Mouse (Mus musculus): ENCODE measurements at regions not wholly inside any gene's neighbourhood (a gene's known extent, or its start where the extent isn't known, plus 50 kb on each side); places are given as distances from the start of the nearest gene placed in this dataset.

DNA sequence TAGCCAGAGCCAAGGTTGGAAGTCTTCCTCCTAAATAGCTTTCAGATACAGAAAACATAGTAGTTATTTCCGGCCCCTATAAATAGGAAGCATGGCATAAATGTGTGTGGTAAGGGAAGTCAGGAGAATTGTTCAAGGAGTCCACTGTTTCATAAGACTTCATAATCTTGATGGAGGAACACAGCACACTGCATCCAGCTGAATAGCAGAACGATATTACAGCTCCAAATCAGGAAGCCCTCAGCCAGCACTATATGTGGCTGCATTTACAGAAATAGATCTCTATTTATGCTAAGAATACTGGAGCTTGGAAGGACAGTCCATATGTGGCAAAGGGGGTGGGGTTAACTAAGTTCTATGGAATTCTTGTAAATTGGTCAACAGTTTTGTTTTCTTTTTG lies 371.1 kb downstream of the Elavl2 start:
- no peak for DNase-seq

DNA sequence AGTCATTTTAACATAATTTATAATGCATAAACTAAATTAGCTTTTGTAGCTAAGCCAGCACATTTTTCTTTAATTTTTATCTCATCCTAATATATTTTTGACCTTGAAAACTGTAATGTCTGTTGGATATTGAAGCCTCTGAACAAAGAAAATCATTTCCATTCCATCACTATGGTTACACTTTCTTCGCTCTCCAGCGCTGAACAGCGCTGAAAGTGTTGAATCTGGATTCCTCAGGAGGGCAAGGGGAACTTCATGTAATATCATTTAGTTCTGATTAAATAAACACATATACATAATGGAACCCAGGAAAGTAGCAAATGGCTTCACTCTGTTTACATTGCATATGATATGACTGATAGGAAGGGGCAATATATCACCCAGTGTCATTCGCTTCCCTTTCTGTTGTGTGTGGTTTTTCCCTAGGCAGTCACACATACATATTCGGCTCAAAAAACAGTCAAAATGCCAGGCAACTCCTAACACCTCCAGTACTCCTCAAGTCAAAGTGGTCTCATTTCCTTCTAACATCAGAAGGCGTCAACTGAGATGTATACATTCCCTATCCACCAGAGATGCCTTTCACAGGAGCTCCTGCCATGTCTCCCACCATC lies 372.5 kb downstream of the Elavl2 start:
- no peak for DNase-seq

DNA sequence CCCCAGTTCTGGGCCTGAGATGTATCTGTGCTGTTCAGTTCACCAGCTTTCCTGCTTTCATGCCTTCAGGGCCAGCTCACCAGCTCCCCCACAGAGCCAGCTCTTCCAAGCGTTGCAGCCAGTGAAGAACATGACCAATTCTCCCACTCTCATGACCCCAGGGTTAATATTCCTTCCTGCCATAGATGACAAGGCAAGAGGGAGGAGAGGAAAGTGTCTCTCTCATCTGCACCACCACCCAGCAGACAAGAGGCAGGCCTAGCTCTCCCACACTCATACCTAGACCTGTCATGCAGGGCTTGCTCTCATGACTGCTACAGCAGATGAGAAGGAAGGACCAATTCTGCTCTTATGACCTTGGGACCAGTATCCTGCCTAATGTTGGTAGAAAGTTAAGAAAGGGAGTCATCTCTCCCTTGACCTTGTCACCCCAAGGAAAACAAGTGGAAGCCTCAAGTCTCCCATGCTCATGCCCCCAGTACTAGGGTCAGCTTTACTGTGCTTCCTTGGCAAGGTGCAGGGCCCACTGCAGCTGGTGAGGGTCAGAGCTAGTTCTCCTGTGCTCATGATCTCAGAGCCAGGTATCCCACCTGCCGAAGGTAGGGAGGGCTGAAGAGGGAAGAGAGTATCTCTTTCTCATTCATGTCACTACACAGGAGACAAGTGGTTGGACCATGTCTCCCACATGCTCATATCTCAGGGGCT lies 404.0 kb downstream of the Elavl2 start:
- DNase-seq = no peak

DNA sequence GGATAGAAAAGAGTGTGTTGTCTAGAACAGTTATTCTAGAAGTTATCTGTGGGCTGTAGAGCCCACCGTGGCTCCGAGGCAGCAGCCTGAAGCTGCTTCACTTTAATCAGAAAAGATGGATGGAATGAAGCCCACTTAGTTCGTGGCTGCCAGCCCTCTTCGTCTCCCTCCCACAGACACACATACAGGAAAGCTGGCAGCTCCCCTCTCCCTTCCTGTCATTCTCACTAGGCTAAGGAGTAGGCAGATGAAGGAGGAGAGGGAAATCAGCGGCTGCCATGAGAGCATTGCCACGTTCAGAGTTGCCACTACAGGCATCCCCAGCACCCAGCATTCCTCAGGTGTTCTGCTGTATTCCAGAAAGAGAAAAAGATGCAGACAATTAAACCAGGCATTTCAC lies 435.9 kb downstream of the Elavl2 start:
- DNase-seq = no peak

DNA sequence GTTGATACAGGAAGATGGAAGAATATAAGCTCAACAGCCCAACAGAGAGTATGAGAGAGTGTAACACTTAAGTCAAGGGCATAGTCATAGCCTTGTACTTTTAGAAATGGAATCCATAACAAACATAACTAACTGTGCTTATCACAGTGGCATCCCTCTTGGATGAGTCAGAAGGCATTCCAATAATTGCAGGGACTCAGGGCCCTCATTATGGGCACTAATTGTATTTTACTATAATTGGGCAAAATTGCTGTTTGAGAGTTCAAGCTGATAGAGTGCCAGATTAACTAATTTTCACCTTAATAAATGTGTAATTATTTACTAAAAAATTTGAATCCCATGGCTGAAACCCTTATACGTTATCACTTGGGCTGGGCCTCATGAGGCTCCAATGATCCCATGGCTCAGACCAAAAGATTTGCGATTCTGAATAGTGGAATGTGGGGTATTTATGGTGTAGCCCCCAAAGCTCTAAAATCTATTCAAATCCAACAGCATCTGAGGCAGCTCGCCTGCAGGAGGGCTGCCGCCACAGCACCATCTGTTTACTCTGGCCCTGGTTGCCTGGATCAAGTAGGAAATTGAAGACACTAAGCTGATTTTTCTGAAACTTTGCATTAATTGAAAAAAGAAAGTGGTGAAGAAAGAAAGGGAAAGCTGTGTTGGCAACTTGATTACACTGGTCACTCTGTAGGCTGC lies 456.7 kb downstream of the Elavl2 start:
- DNase-seq = no peak

DNA sequence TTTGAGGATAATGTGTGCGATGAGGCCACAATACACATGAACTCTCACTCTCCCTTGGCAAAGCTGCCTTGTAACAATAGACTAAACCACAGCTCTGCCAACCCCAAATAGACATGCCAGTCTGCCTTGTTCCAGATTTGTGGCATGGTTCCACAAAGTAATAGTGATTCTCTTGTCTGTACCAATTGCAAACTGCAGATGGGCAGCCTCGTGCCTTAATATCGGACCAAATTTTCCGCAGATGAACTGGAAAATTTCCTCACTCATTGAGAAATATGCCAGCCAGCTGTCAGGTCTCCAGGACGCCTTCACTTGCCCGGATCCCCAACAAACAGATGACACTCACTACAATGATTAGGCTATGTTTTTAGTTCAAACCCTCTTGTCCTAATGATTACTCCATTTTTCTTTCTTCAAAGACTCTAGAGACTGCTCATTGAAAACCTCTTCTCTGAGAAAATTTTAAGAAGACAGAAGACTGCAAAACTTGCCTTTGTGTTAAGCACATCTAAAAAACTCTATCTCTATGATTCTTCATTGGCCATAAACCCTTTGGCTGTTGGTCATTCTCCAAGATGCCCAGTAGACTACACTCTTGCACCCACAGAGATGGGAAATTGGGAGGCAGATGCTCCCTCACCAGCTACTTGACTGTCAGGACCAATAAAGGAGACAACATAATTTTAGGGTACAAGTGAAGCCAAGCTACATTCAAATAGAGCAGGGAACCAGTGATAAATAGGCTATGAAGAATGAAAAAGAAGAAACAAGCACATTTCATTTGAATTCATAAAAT lies 483.1 kb downstream of the Elavl2 start:
- DNase-seq = no peak

DNA sequence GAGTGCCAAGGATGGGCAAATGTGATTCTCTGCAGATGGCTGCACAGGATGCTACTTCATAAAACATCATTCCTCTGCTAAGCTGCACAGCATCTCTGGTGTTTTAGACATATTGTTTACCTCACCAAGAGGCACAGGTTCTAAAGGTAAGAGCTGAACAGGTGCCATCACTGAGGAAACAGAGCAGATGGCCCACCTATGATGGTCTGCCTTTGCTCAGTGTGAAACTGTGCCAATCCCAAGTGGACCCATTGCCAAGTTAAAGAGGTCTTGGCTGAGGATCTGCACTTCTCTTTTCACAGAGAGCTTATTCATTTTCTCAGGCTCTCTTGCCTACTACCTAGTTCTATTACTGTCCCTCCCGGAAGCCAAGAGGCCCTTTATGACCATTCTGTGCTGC lies 494.3 kb downstream of the Elavl2 start:
- no peak for DNase-seq

DNA sequence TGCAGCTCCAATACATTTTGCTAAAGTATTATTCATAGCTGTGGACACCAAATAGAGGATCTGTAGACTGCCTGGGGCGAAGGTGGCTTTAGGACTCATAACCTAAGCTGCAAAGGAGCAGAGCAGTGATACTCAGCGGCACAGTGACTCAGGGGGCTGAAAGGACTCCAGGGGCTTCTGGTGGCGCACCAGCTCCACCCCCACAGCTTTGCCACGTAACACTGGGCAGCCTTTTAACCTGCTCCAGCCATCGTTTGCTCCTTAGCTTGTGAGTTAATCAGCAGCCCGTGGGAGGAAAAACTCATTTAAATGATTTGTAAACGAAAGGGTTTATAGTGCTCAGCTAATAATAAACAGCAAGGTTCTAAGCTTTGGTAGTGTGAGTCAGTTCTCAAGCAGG lies 532.4 kb downstream of the Elavl2 start:
- no peak for DNase-seq

DNA sequence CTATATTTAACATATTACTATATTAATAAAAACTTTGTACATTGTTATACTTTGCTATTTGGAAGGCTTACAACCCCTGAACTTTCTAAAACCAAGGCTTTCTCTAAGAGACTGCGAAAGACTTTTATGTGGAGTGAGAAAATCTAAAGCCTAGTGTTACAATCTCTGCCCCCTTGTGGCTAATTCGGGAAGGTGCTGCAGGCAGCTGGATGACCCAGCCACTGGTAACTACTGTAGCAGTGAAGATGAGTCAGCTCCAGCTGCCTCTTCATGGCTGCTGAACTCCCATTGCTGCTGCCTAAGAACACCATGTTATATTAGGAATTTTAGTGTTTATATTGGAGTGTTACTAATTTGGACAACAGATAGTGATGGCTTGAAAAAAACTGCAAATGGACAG lies 539.7 kb downstream of the Elavl2 start:
- no peak for DNase-seq

DNA sequence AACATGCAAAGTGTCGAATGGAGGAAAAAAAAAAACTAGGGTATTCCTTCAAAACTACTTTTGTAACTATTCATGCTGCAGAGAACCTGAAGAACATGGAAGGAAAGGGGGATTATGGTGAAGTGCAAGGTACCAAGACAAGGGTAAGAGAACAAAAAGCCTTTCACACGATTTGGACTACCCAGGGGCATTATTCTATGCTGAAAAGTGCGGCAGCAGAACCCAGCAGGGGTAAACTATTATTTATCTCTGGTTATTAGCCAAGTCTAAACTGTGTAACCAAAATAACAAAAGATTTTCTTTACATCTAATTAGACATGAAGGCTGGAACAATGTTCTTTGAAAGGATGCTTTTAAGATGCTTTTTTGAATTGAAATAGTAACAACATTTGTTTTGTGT lies 560.8 kb downstream of the Elavl2 start:
- DNase-seq = no peak

DNA sequence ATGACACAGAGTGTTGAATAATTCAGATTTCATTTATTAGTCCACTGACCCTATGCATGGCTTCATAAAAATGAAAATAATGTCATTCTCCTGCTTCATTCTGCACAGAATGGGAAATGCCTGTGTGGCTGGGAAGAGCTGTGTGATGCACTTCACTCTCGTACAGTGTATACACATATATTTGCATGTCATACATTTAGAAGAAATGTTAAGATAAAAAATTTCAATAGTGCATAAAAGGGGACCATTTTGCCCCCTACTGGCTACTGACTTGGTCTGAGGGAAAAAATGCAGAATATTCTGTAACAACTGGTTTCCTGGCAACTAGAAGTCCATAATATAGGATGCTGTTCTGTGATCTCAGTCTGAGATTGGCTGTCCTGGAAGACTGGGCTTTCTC lies 580.5 kb downstream of the Zfp352 start:
- no peak for DNase-seq

DNA sequence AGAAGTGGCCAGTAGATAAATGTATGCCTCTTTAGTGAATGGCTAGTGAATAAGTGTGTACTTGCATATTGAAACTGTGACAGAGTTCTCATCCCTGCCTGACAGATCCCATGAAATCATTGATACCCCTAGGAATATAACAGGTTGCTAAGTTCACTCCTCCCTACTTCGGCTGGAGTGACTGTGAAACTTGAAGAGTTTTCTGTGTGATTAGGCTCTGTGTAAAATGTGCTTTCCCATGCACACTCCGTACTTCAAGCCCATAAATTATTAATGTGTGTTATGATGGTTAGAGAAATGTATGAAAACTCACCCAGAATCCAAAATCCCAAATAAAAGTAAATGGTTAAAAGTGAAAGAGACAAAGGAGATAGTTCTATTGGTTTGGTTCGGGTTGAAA lies 580.0 kb downstream of the Zfp352 start:
- DNase-seq = no peak

DNA sequence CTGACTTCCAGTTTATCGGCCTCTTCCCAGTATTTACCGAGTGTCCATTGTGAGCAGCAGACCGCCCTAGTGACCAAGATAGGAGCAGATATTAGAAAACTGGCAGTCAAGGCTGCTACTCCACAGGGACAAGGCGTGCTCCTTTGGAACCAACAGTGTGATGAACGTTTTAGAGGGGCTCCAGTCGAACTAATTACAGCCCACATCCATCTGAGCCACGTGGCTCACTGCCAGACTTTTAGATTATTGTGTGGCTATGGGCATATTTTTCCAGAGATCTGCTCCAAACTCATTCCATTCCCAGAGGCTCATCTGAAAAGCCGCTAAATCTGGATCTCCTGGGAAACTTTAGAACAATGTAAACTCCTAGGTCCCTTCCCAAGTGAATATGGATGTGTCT lies 578.9 kb downstream of the Zfp352 start:
- DNase-seq = no peak

Measured in lung, adult 18-20 months (tissue).